Mouse (Mus musculus): ENCODE results near the gene Exoc3l4.

The Exoc3l4 gene

DNA sequence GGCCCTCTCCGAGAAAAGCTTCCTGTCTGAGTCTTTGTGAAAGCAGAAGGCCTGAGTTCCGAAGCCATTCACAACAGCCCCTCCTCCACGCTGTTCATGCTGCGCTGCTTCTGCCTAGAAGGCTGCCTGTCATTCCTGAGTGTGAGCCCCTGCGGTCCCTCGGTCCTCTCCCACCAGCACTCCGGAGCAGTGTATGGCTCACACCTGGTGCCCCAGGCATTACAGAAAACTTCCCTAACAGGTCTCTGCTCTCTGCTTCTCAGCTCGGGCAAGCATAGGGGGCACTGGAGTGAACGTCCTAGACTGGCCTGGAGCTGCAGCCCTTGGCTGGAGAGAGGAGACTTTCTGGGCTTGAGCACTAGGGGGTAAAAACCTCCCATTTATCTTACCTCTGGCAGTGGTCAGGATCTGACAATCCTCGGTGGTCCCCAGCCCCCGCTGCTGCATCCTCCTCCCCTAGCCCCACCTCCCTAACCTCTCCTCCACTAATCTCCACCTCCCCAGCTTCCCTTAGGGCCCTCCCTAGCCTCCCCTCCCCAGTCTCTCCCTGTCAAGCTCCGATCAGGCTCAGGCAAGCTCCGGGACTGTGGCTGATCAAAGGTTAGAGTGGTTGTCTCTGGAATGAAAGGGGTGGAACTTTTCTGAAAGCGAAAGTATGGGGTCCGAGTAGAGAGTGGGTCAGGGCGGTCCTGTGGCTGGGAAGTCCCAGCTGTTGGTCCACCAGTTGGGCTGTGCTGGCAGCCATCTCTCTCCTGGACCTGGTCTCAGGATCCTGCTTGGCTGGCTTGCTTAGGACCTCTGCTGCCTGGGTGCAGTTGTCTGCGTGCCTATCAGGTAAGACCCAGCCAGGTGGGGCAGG is at the start of gene Exoc3l4:
Gene Exoc3l4 (plus strand): TSS at position 97 of the 859 bp plus-strand sequence.
- peak; percentile 8 for DNase-seq (ENCODE audit: low read depth)

DNA sequence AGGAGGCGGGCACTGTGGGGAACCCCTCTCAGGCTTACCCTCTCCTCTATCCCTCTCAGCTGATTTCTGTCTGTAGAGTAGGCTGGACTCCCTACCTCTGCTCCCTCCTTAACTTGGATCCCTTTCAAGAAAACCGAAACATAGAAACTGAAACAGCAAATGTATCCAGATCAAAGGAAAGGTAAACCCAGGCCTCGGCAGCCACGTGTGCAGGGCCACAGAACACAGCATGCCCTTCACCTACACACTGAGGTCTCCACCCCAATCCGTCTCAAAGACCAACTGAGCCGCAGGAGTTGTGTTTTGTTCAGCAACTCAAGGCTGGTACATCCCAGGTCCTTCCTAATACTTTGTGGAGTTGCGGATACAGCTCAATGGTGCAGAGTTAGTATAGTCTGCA is 49.8 kb upstream of the Exoc3l4 start:
- no peak for DNase-seq (ENCODE audit: low read depth)

DNA sequence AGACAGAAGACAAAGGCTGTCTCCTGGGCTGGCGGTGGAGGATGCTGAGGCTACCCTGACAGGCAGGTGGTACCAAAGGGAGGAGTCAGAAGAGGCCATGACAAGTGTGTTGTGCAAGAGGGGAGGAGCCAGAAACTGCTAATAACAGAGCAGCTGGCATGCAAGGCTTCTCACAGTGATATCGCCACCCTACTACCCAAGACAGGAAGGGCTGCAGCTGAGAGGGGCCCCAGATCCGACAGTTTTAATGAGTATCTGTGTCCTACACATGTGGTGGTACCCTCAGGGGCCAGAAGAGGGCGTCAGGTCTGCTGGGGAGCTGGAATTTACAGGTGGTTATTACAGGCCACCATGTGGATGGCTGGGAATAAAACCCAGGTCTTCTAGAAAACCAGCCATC is 46.6 kb upstream of the Exoc3l4 start:
- DNase-seq (ENCODE audit: low read depth) = no peak

DNA sequence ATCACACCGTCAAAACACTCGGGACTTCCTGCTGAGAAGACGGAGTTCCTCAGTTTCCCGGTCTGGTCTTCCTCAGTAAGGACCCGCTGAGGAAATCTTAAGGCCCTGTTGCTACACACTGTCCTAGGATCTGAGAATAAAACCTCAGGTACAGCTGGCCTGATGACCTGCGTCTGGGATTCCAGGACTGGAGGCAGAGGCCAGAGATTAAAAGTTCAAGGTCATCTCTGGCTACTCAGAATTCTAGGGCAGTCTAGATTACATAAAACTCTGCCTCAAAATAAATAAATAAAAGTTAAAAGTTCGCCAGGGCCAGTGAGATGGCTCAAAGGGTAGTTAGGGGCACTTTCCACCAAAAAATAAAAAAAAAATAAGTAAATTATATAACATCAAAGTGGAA is 44.9 kb upstream of the Exoc3l4 start:
- no peak for DNase-seq (ENCODE audit: low read depth)

DNA sequence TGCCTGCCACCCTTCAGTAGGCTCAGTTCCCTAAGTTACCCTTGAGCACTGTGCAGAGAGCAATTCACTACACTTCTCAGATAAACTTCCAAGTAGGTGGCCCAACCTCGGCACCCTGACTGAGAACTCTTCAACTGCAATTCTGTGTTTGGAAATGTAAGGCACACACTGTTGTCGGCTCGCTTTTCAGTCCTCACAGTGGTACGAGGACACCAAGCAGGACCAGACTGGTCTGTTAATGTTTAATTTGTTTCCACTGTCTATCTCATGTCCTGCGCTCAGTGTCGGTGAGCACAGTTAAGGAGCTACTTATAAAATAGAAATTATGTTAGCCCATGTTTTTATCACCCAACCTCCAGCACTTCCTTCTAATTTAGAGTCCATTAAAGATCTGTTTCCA is 43.4 kb upstream of the Exoc3l4 start:
- no peak for DNase-seq (ENCODE audit: low read depth)

DNA sequence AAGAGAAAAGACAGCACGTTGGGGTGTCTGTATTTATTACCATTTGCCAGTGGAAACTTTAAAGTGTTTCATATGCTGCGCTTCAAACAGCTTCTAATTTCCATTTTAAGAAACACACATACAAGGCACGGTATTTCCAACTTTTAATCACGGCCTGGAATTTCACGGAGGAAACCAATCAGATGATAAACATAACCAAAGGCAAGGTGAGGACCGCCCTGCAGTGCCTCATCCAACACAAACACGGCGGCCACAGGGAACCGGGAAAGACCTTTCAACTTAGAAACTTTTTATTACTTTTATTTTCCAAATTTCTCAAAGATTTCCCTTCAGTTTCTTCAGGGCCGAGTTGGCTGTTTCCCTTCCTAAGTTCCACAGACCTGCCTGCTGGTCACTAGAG is 42.1 kb upstream of the Exoc3l4 start:
- DNase-seq (ENCODE audit: low read depth) = no peak

DNA sequence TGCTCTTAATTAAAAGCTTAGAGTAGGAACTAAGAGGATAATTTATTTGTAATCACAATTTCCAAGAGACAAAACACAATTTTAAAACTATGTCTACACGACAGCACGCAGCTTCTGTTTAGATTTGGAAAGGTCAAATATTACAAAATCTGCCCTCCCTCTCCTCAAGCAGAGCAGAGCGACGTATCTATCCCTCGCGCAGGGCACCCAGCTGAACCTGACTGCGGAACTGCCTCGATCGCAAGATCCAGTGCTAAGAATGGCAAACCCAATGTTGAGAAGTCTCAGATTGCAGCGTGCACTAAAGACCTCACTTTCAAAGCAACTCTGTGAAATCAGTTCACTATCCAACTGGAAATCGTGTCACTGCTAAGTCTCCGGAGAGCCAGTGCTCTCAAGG is 41.3 kb upstream of the Exoc3l4 start:
- no peak for DNase-seq (ENCODE audit: low read depth)

DNA sequence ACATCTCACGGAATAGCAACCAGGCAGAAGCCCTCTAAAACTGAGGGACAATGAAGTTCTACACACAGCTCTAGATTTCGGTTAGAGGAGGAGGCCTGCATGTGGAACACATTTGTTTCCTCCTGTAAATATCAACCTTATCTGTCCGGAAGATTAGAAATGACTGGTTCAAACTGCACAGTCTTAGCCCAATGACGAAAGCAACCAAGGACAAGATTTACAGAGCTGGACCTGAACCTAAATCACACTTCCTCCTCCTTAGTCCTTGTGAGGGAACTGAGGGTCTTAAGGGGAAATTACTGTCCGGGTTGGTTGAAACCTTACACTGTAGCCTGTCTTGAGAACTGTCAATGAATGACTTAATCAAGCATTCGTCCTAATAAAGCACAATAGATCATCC is 40.8 kb upstream of the Exoc3l4 start:
- DNase-seq (ENCODE audit: low read depth) = no peak

DNA sequence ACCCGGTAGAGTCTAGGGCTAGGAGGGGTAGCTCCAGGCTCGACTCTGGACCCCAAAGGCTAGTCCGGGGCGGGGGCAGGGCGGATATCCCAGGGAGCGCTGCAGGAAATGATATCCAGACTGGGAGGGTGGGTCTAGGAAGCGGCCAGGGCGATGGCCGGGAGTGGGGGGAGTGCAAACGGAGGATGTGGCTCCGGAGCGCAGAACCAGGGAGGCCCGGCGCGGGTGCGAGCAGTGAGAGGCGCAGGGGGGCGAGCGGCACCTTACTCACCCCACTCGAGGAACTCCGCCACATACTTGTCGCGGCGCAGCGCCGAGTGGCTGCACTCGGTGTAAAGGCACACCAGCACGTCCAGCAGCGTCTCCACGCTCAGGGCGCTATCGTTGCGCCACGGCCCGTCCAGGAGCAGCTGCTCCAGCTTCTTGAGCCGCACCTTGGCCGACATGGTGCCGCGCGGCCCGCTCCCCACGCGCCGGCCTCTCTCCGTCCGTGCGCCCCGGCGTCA is 39.9 kb upstream of the Exoc3l4 start:
- DNase-seq (ENCODE audit: low read depth) = no peak

DNA sequence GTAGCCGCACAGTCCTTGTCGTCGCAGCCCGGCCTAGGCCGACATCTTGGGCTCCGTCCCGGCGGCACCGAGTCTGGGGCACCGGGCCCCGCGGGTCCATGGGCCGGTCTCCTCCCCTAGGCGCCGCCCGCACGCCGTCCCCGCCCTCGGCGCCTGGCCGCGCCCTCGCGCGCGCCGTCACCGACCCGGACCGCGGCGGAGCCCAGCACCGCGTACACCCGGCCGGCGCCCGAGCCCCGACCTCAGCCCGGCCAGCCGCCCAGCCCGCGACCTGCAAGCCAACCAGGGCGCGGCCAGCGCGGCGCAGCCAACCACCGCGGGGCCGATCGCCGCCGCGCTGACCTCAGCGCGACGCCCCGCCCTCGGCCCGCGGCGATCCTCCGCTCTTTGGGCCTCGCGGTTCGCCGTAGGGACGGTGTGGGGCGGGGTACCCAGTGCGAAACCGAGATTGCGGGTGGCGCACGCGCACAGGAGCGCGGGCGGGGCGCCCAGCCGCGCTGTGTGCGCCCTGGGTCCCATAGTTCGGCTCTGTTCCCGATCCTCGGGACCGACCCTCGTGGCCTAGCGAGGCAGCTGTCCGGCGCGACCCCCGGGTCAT is 39.3 kb upstream of the Exoc3l4 start, which contains the start of gene Cdc42bpb:
Gene Cdc42bpb (minus strand): TSS at position 343 of the 598 bp plus-strand sequence.
- DNase-seq (ENCODE audit: low read depth) = peak; percentile 22

DNA sequence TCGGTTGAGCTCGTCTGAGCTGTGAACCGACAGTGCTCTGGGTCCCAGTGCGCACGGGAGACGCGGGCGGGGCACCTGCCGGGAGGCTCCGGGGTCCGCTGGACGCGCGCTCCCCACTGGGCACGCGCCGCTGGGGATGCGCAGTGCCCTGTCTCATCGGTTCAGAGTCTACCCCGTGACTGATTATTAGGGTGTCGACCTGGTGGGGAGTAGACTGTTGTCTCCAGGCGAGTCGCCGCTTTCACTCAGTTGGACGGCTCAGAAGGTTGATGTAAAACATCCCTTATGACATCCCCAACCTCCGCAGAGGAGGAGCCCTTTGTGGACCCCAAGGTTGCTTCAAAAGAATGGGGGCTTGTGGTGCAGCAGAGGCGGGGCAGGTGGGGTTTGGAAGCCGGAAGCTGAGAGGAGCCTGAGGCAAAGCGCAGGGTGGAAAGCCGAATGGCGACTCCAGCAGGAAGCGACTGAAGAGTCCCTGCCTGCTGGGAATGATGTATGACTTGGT is 38.8 kb upstream of the Exoc3l4 start:
- DNase-seq (ENCODE audit: low read depth) = no peak

DNA sequence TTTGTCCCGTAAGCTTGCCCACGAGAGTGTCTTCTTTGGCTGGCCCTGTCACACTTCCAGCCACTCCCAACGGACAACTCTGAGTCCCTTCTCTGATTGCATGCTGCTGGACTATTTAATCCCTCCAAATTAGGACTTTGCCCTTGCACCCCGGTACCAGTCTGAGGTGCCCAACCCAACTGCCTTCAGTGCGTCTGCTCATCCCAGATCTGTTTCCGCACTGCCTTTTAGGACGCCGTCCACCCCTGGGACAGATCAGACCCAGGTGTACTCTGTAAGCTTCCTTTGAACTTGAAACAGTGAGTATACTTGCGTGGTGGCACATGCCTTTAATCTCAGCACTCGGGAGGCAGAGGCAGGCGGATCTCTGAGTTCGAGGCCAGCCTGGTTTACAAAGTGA is 38.0 kb upstream of the Exoc3l4 start:
- DNase-seq (ENCODE audit: low read depth) = no peak

DNA sequence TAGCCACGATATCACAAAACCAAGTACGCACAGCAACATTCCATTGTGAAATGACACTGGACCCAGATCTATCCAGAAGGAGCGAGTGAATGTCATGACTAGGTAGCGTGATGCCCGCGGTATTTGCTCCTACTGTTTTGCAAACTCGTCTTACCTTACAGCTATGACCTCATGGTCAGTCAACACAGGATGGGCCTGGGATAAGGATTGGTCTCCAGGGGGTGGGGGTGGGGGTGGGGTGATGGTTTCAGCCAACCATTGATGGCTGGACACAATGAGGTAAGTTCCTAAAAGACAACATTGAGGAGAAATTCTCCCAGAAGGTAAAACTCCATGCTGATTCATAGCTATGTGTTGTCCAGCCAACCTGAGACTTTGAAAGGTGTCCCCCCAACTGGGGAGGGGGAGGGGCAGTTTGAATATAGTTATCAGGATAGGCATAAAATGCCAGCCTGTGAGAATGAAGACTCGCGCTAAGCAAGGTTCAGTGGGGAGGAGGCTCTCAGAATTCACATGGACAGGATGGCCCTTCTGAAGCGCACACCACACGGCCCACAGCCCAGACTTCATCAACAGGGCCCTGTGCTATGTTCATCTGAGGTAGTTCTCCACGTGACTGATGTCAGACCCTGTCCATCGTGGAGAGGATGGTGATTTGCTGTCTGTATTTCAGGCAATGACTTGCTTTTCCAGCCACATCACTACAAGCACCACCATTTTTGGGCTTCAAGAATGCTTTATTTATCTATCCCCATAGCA is 30.8 kb upstream of the Exoc3l4 start:
- DNase-seq (ENCODE audit: low read depth) = no peak

DNA sequence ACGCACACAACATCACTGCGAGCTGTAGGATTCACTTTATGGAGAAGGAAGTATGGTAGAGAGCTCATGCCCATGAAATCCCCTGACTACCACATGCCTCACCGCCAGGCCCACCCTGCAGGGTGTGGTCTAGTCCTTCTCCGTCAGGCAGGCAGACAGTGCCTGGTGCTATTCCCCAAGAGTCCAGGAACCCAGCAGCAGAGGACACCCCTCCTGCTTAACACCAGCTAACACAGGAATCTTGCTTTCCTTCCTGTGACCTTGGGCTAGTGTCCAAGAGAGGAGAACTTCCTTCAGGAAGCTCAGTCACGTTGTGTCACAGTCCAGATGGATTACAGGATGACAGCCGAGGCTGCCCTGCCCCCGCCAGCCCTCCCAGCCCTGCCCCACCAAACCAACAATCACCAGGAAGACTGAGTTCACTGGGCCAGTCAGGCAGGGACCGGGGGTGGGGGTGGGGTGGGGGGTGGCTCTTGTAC is 30.1 kb upstream of the Exoc3l4 start:
- DNase-seq (ENCODE audit: low read depth) = no peak

DNA sequence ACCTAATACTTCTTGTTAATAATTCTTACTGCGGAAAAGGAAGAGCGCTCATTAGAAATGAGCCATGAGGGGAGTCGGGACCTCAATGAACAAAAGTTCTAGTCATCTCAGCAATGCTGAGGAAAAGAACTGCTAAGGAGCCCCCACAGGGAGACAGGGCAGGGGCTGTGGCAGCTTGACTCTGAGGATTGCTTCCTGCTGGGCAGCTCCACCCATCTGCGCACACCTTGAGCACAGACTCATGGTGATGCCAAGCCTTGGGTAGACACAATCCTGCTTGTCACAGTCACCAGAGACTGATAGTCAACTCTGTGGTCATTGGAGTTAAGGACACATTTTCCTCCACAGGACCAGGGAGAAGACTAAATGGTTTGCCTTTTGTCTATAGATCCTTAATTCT is 29.7 kb upstream of the Exoc3l4 start:
- no peak for DNase-seq (ENCODE audit: low read depth)

DNA sequence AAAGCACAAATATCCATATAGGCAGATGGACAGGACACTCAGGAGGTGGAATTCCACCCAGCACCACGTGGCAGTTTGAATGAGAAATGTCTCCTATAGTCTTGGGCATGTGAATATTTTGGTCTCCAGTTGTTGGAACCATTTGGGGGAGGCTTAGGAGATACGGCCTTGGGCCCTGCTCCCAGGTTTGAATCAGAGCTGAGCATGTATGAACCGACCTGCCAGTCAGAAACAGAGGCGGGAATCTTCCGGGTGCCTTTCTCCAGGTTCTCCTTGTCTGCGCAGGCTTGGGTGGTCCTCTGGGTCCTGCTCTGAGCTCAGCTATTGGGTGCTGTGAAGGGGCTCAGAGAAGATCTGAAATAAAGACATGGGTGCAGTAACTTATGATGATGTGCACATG is 22.8 kb upstream of the Exoc3l4 start:
- DNase-seq (ENCODE audit: low read depth) = no peak

DNA sequence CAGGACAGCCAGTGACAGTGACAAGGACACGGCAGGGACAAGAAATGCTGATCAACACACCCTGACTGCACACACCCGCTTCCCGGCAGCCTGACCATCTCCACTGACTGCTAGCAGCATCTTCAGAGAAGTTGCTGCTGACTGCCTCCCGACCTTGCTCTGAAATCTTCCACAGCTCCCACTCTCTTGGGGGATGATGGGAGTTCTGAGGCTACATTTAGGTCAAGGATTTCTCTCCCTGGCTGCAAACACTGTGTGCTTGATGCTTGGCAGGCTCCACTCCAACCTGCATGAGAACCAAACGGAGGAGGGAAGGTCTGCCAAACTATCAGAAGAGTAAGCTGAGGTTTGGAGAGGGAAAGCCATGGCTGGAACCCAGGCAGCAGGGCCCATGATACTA is 19.8 kb upstream of the Exoc3l4 start:
- no peak for DNase-seq (ENCODE audit: low read depth)

DNA sequence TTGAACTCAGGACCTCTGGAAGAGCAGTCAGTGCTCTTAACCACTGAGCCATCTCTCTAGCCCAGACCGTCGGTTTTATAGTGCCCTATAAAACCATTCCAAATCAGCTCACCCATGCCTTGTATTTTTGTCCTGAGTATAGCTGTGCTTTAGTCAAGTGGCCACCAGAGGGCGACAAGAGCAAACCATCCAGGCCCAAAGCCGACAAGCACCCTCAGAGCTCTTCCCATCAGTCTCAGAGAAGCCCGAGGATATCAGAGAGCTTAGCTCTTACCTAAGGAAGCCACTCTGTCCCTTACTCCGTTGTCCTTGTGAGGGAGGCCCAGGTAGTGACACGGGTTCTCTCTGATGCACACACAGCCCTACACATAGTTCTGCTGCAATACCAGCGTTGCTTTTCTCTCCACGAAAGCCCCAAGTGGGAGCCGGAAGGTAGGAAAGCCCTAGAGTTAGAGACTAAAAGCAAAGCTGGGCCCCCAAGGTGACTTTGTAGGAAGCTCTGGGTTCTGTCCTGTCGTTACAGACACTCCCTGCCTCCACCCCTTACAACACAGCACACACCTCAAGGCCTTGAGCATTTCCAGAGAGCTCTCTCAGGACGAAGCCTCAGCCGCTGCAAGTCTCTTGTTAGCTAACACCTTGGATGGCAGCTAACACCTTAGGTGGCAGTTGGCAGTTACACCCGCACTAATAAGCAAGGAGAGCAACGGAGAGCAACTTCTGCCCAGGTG is 15.2 kb upstream of the Exoc3l4 start:
- DNase-seq (ENCODE audit: low read depth) = peak; percentile 62

DNA sequence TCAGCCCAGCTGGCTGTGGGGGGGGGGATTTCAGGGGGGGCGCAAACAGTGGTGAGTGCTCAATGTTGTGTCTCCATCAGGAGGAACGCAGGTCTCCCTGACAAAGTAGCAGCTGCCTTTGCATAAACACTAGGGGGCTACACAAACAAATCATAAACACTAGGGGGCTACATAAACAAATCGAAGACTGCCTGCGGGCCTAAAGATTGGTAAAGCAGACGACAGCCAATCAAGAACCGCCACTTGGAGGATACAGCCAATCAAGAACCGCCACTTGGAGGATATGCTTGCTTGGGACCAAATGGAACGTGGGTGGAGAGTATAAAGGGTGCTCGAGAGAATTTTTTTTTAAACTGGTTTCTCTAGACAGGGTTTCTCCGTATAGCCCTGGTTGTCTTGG is 11.9 kb upstream of the Exoc3l4 start:
- no peak for DNase-seq (ENCODE audit: low read depth)

DNA sequence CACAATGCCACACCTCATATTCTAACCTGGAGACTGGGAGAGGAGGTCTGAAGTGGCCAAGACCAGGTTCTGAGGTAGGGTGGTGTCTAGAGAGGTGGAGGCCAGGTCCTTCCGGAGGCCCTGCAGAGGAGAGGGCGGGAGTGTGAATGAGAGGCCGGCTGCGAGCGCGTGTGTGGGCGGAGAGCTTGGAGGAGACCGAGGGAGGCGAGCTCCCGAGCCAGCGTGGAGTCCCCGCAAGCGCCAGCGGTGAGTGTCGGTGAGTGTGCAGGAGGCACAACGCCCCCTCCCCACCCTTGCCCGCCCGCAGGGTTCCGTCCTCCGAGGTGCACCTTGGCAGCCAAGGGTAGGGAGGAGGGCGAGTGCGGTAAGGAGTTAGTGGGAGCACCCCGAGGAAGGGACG is 10.2 kb upstream of the Exoc3l4 start, which contains the start of gene Lbhd2:
Gene Lbhd2 (plus strand): TSS at position 188 of the 400 bp plus-strand sequence.
- DNase-seq (ENCODE audit: low read depth) = no peak

DNA sequence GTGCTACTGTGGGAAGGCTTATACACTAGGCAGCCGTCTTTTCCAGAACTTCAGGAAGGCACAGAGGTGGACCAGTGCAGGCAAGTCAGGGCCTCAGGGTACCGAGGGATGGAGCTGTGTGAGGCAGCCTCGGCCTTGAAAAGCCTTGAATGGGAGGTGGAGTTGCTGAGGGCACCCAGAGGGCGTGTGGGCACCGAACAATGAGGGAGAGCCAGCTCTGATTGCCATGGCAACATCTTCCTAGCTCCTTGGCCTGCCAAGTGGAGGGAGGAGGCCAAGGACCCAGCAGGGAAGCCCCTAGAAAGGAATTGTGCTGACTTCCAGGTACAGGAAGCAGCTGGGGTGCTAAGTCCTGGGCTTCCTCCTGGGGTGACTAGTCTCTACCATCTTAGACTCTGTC is 7.2 kb upstream of the Exoc3l4 start:
- DNase-seq (ENCODE audit: low read depth) = no peak
